Mouse (Mus musculus): ENCODE data around the gene Adk.

- TF ChIP-seq EP300 (IDR thresholded peaks at IDR 0.05; ENCODE audit: insufficient read depth, low read depth, low read length) (no peak), CTCF (IDR thresholded peaks at IDR 0.05) (no peak)
These were observed 99.7 kb downstream of the Adk start for GRCm38 (mm10) chr14:21152055-21152454.

Data from heart, adult 2 months (tissue).